ENCODE assay signal across 19 mouse cellular contexts in genomic region chr13:48171994-48172393, GRCm38 (mm10).
DNase-seq lines count a peak whose midpoint lies in the region; ATAC-seq and TF ChIP-seq lines count a peak whose summit lies in the region.
"Had no signal": no experiment of that assay in that cellular context is flagged by ENCODE, and none has a peak within 500 bp of the region (broad histone marks: within the 10 kb centered on the region; RNA-seq: fewer than 3 reads in every experiment).

No protein-coding gene starts in this region.

- ATAC-seq in hindbrain, embryonic 11.5 days (ENCODE audit: low FRiP score): no peak
- ATAC-seq in hindbrain, postnatal 0 days: no peak
- ATAC-seq in forebrain, embryonic 11.5 days (replicated peaks; ENCODE audit: low FRiP score): peak; percentile 62
- no peak; the same call in 1 of the 2 replicates for ATAC-seq in midbrain, embryonic 11.5 days (ENCODE audit: low FRiP score)
- ATAC-seq: intestine, postnatal 0 days had no signal

- H3K9ac ChIP-seq in hindbrain, embryonic 11.5 days (ENCODE audit: low read depth, low read length): peak overlapping the region; percentile 12; the same call in 1 of the 2 replicates
- no peak overlapping the region for H3K9ac ChIP-seq in hindbrain, postnatal 0 days (replicated peaks; ENCODE audit: low read length)
- peak overlapping the region; percentile 35; the same call in 1 of the 2 replicates for H3K9ac ChIP-seq in forebrain, embryonic 11.5 days (ENCODE audit: low read length)
- peak overlapping the region; percentile 53 for H3K9ac ChIP-seq in midbrain, embryonic 11.5 days (ENCODE audit: low read length)
- H3K9ac ChIP-seq: embryonic facial prominence, embryonic 15.5 days; hindbrain, embryonic 15.5 days had no signal

- H3K4me1 ChIP-seq in hindbrain, embryonic 11.5 days (replicated peaks; ENCODE audit: control insufficient read depth, insufficient read depth, low read length): peaks cover 7% of the 10 kb centered on the region
- peaks cover 8% of the 10 kb centered on the region; the same call in 1 of the 2 replicates for H3K4me1 ChIP-seq in hindbrain, postnatal 0 days (ENCODE audit: insufficient read depth, low read length)
- H3K4me1 ChIP-seq in E14TG2a.4 (replicated peaks; ENCODE audit: low read depth, low read length): peaks cover 40% of the 10 kb centered on the region
- peaks cover 28% of the 10 kb centered on the region for H3K4me1 ChIP-seq in forebrain, embryonic 11.5 days (replicated peaks; ENCODE audit: control insufficient read depth, insufficient read depth, low read length)
- peaks cover 13% of the 10 kb centered on the region for H3K4me1 ChIP-seq in midbrain, embryonic 11.5 days (ENCODE audit: control insufficient read depth, insufficient read depth, low read length)

- 38% methylated on average over 3 of the region's 3 CpGs for WGBS in hindbrain, embryonic 11.5 days
- WGBS in hindbrain, postnatal 0 days: 29% methylated on average over 3 of the region's 3 CpGs
- 19% methylated on average over 3 of the region's 3 CpGs for WGBS in forebrain, embryonic 11.5 days
- 29% methylated on average over 3 of the region's 3 CpGs for WGBS in midbrain, embryonic 11.5 days

- H3K27me3 ChIP-seq in hindbrain, embryonic 11.5 days (ENCODE audit: control insufficient read depth, insufficient read depth, low read length): no peaks in the 10 kb centered on the region
- no peaks in the 10 kb centered on the region for H3K27me3 ChIP-seq in hindbrain, postnatal 0 days (ENCODE audit: insufficient read depth, low read length)
- peaks cover 3% of the 10 kb centered on the region; the same call in 1 of the 2 replicates for H3K27me3 ChIP-seq in E14TG2a.4 (ENCODE audit: insufficient read depth, low read length)
- H3K27me3 ChIP-seq in forebrain, embryonic 11.5 days (ENCODE audit: control insufficient read depth, insufficient read depth, low read length): no peaks in the 10 kb centered on the region
- H3K27me3 ChIP-seq in midbrain, embryonic 11.5 days (ENCODE audit: control insufficient read depth, insufficient read depth, low read length): no peaks in the 10 kb centered on the region
- H3K27me3 ChIP-seq: embryonic facial prominence, embryonic 15.5 days; hindbrain, embryonic 15.5 days had no signal

- H3K4me3 ChIP-seq in hindbrain, embryonic 11.5 days (ENCODE audit: low read depth, low read length): no peak overlapping the region
- no peak overlapping the region for H3K4me3 ChIP-seq in hindbrain, postnatal 0 days (ENCODE audit: low read length)
- peak overlapping the region; percentile 43; the same call in 1 of the 2 replicates for H3K4me3 ChIP-seq in E14TG2a.4 (replicated peaks; ENCODE audit: low read length)
- H3K4me3 ChIP-seq in forebrain, embryonic 11.5 days (ENCODE audit: low read depth, low read length): no peak overlapping the region
- H3K4me3 ChIP-seq in midbrain, embryonic 11.5 days (ENCODE audit: low read depth, low read length): no peak overlapping the region
- H3K4me3 ChIP-seq: embryonic facial prominence, embryonic 15.5 days; hindbrain, embryonic 15.5 days; layer of hippocampus, adult 2 months; limb, embryonic 10.5 days had no signal

- DNase-seq in hindbrain, embryonic 11.5 days (ENCODE audit: low spot score): no peak
- no peak for DNase-seq in hindbrain, postnatal 0 days (ENCODE audit: low spot score)
- no peak for DNase-seq in forebrain, embryonic 11.5 days (ENCODE audit: low spot score)
- DNase-seq in midbrain, embryonic 11.5 days (ENCODE audit: low spot score, missing footprints): no peak
- DNase-seq in heart, postnatal 36 days: no peak
- DNase-seq in thymus, postnatal 10 days (ENCODE audit: low spot score in 2 of 2): no peak
- no peak for DNase-seq in liver
- DNase-seq: adrenal gland, adult 2 months; cerebellum, adult 11 months; cerebellum, postnatal 10 days; lung, adult 18-20 months; thymus, postnatal 36 days had no signal

- intact Hi-C loops in heart, postnatal 36 days (cut with DNase I): no loop called here

- no peak overlapping the region for H3K4me2 ChIP-seq in hindbrain, embryonic 11.5 days (replicated peaks; ENCODE audit: low read depth, low read length)
- no peak overlapping the region; the same call in 1 of the 2 replicates for H3K4me2 ChIP-seq in hindbrain, postnatal 0 days (ENCODE audit: low read depth, low read length)
- no peak overlapping the region for H3K4me2 ChIP-seq in forebrain, embryonic 11.5 days (ENCODE audit: low read depth, low read length, severe bottlenecking)
- peak overlapping the region; percentile 18; the same call in 1 of the 2 replicates for H3K4me2 ChIP-seq in midbrain, embryonic 11.5 days
- H3K4me2 ChIP-seq: embryonic facial prominence, embryonic 15.5 days; hindbrain, embryonic 15.5 days; liver, embryonic 11.5 days had no signal

- TF ChIP-seq CTCF in hindbrain, postnatal 0 days (IDR thresholded peaks at IDR 0.05; ENCODE audit: low read depth): no peak
- TF ChIP-seq CTCF in E14TG2a.4 (conservative IDR thresholded peaks at IDR 0.05; ENCODE audit: low read length): no peak

- H3K36me3 ChIP-seq in hindbrain, embryonic 11.5 days (ENCODE audit: control insufficient read depth, insufficient read depth, low read length): no peaks in the 10 kb centered on the region
- no peaks in the 10 kb centered on the region for H3K36me3 ChIP-seq in hindbrain, postnatal 0 days (ENCODE audit: insufficient read depth, low read length)
- no peaks in the 10 kb centered on the region for H3K36me3 ChIP-seq in E14TG2a.4 (ENCODE audit: insufficient read depth, low read length)
- no peaks in the 10 kb centered on the region for H3K36me3 ChIP-seq in forebrain, embryonic 11.5 days (ENCODE audit: control insufficient read depth, insufficient read depth, low read length)
- no peaks in the 10 kb centered on the region for H3K36me3 ChIP-seq in midbrain, embryonic 11.5 days (ENCODE audit: control insufficient read depth, insufficient read depth, low read length)
- H3K36me3 ChIP-seq: embryonic facial prominence, embryonic 15.5 days; hindbrain, embryonic 15.5 days; limb, embryonic 10.5 days had no signal

- H3K27ac ChIP-seq in hindbrain, embryonic 11.5 days (ENCODE audit: low read depth, low read length): peak overlapping the region; percentile 56
- H3K27ac ChIP-seq in hindbrain, postnatal 0 days: no peak overlapping the region
- peak overlapping the region; percentile 88 for H3K27ac ChIP-seq in forebrain, embryonic 11.5 days (ENCODE audit: low read depth, low read length)
- peak overlapping the region; percentile 30 for H3K27ac ChIP-seq in midbrain, embryonic 11.5 days (ENCODE audit: low read depth, low read length)
- H3K27ac ChIP-seq: embryonic facial prominence, embryonic 15.5 days; hindbrain, embryonic 15.5 days; layer of hippocampus, adult 2 months; limb, embryonic 10.5 days had no signal

- H3K9me3 ChIP-seq in hindbrain, embryonic 11.5 days (ENCODE audit: control insufficient read depth, low read length): no peaks in the 10 kb centered on the region
- H3K9me3 ChIP-seq in hindbrain, postnatal 0 days (ENCODE audit: low read length): no peaks in the 10 kb centered on the region
- no peaks in the 10 kb centered on the region for H3K9me3 ChIP-seq in E14TG2a.4 (ENCODE audit: low read length)
- no peaks in the 10 kb centered on the region for H3K9me3 ChIP-seq in forebrain, embryonic 11.5 days (ENCODE audit: control insufficient read depth, low read length)
- no peaks in the 10 kb centered on the region for H3K9me3 ChIP-seq in midbrain, embryonic 11.5 days (ENCODE audit: control insufficient read depth, low read length)
- H3K9me3 ChIP-seq: embryonic facial prominence, embryonic 15.5 days; hindbrain, embryonic 15.5 days; limb, embryonic 10.5 days had no signal
